24 mouse cellular contexts compared by ENCODE assay signal in genomic region chr10:40716296-40716695, GRCm38 (mm10). TPM values are rescaled to one million over a fixed set of nuclear protein-coding genes. Genes with fewer than 3 reads are reported as not detected.
DNase-seq lines count a peak whose midpoint lies in the region; ATAC-seq and TF ChIP-seq lines count a peak whose summit lies in the region.
"Had no signal": no experiment of that assay in that cellular context is flagged by ENCODE, and none has a peak within 500 bp of the region (broad histone marks: within the 10 kb centered on the region; RNA-seq: fewer than 3 reads in every experiment).

No protein-coding gene starts in this region.

- ATAC-seq in forebrain, postnatal 0 days, result no peak; the same call in 1 of the 2 replicates
- peak; percentile 47; the same call in 1 of the 2 replicates for ATAC-seq in lung, embryonic 16.5 days (ENCODE audit: low read depth)
- ATAC-seq in lung, postnatal 0 days, result no peak
- no peak for ATAC-seq in limb, embryonic 13.5 days (ENCODE audit: low FRiP score, low read depth)
- ATAC-seq: CD4-positive, CD25-positive, alpha-beta regulatory T cell, adult 4 months; intestine, embryonic 15.5 days; midbrain, embryonic 16.5 days; Patski had no signal

- WGBS in forebrain, embryonic 10.5 days, result 91% methylated on average over 8 of the region's 8 CpGs
- WGBS in forebrain, postnatal 0 days, result 60% methylated on average over 8 of the region's 8 CpGs
- WGBS in lung, embryonic 16.5 days, result 52% methylated on average over 8 of the region's 8 CpGs
- WGBS in lung, postnatal 0 days, result 53% methylated on average over 8 of the region's 8 CpGs
- 50% methylated on average over 8 of the region's 8 CpGs for WGBS in limb, embryonic 13.5 days

- no peaks in the 10 kb centered on the region for H3K36me3 ChIP-seq in forebrain, embryonic 10.5 days (replicated peaks)
- no peaks in the 10 kb centered on the region for H3K36me3 ChIP-seq in forebrain, postnatal 0 days (ENCODE audit: insufficient read depth)
- H3K36me3 ChIP-seq in lung, embryonic 16.5 days (ENCODE audit: control insufficient read depth, insufficient read depth, low read length), result no peaks in the 10 kb centered on the region
- no peaks in the 10 kb centered on the region for H3K36me3 ChIP-seq in lung, postnatal 0 days (ENCODE audit: insufficient read depth, low read length)
- no peaks in the 10 kb centered on the region for H3K36me3 ChIP-seq in limb, embryonic 13.5 days
- H3K36me3 ChIP-seq: embryonic facial prominence, embryonic 15.5 days; hindbrain, embryonic 15.5 days; intestine, embryonic 15.5 days had no signal

- no peak for TF ChIP-seq EP300 in lung, postnatal 0 days (IDR thresholded peaks at IDR 0.05)

- H3K9ac ChIP-seq in forebrain, postnatal 0 days, result no peak overlapping the region
- H3K9ac ChIP-seq in lung, embryonic 16.5 days (ENCODE audit: low read length), result no peak overlapping the region
- H3K9ac ChIP-seq in lung, postnatal 0 days (replicated peaks; ENCODE audit: low read depth), result no peak overlapping the region
- no peak overlapping the region for H3K9ac ChIP-seq in limb, embryonic 13.5 days
- H3K9ac ChIP-seq: embryonic facial prominence, embryonic 15.5 days; hindbrain, embryonic 15.5 days; intestine, embryonic 15.5 days; liver, embryonic 14.5 days had no signal

- H3K4me1 ChIP-seq in forebrain, embryonic 10.5 days, result peaks cover 8% of the 10 kb centered on the region
- H3K4me1 ChIP-seq in forebrain, postnatal 0 days (ENCODE audit: insufficient read depth), result no peaks in the 10 kb centered on the region
- peaks cover 9% of the 10 kb centered on the region; the same call in 1 of the 2 replicates for H3K4me1 ChIP-seq in lung, embryonic 16.5 days (replicated peaks; ENCODE audit: control insufficient read depth, insufficient read depth, low read length)
- H3K4me1 ChIP-seq in lung, postnatal 0 days (ENCODE audit: insufficient read depth, low read depth, low read length), result no peaks in the 10 kb centered on the region
- peaks cover 32% of the 10 kb centered on the region for H3K4me1 ChIP-seq in limb, embryonic 13.5 days

- no peak overlapping the region for H3K27ac ChIP-seq in forebrain, embryonic 10.5 days
- H3K27ac ChIP-seq in forebrain, postnatal 0 days (ENCODE audit: low read depth, low read length), result no peak overlapping the region
- no peak overlapping the region for H3K27ac ChIP-seq in lung, embryonic 16.5 days (ENCODE audit: low read length)
- H3K27ac ChIP-seq in lung, postnatal 0 days (ENCODE audit: low read length), result no peak overlapping the region
- peak overlapping the region; percentile 22; the same call in 1 of the 2 replicates for H3K27ac ChIP-seq in limb, embryonic 13.5 days
- H3K27ac ChIP-seq: embryonic facial prominence, embryonic 15.5 days; heart, adult 2 months; hindbrain, embryonic 15.5 days; intestine, embryonic 15.5 days; liver, embryonic 14.5 days had no signal

- H3K4me3 ChIP-seq in forebrain, embryonic 10.5 days, result no peak overlapping the region
- H3K4me3 ChIP-seq in forebrain, postnatal 0 days (ENCODE audit: low read depth, low read length), result no peak overlapping the region
- no peak overlapping the region for H3K4me3 ChIP-seq in lung, embryonic 16.5 days (ENCODE audit: low read length)
- H3K4me3 ChIP-seq in lung, postnatal 0 days (ENCODE audit: low read depth, low read length), result no peak overlapping the region
- H3K4me3 ChIP-seq in limb, embryonic 13.5 days, result no peak overlapping the region
- H3K4me3 ChIP-seq: embryonic facial prominence, embryonic 15.5 days; heart, adult 2 months; hindbrain, embryonic 15.5 days; intestine, embryonic 15.5 days had no signal

- H3K9me3 ChIP-seq in forebrain, embryonic 10.5 days, result no peaks in the 10 kb centered on the region
- no peaks in the 10 kb centered on the region for H3K9me3 ChIP-seq in forebrain, postnatal 0 days (ENCODE audit: low read length)
- H3K9me3 ChIP-seq in lung, embryonic 16.5 days (ENCODE audit: control insufficient read depth, low read length), result no peaks in the 10 kb centered on the region
- no peaks in the 10 kb centered on the region for H3K9me3 ChIP-seq in lung, postnatal 0 days (ENCODE audit: low read length)
- no peaks in the 10 kb centered on the region for H3K9me3 ChIP-seq in limb, embryonic 13.5 days
- H3K9me3 ChIP-seq: embryonic facial prominence, embryonic 15.5 days; hindbrain, embryonic 15.5 days; intestine, embryonic 15.5 days had no signal

- peak; percentile 5 for DNase-seq in forebrain, embryonic 10.5 days (ENCODE audit: extremely low spot score, low spot score)
- no peak for DNase-seq in forebrain, postnatal 0 days
- peak; percentile 31 for DNase-seq in kidney, postnatal 10 days
- no peak for DNase-seq in kidney, postnatal 25 days
- DNase-seq in lung, postnatal 0 days (ENCODE audit: low spot score), result no peak
- DNase-seq: adrenal gland, adult 8-10 months; cerebellum, adult 8-10 months; heart, adult 2 months; heart, postnatal 36 days; kidney, adult 9 months; lung, postnatal 36 days; thymus, postnatal 14 days had no signal

- no peaks in the 10 kb centered on the region for H3K27me3 ChIP-seq in forebrain, embryonic 10.5 days (ENCODE audit: poor library complexity, severe bottlenecking)
- no peaks in the 10 kb centered on the region for H3K27me3 ChIP-seq in forebrain, postnatal 0 days (ENCODE audit: insufficient read depth, low read length)
- no peaks in the 10 kb centered on the region for H3K27me3 ChIP-seq in lung, embryonic 16.5 days (ENCODE audit: control insufficient read depth, insufficient read depth, low read depth, low read length)
- no peaks in the 10 kb centered on the region for H3K27me3 ChIP-seq in lung, postnatal 0 days (replicated peaks; ENCODE audit: insufficient read depth, low read length)
- no peaks in the 10 kb centered on the region for H3K27me3 ChIP-seq in limb, embryonic 13.5 days
- H3K27me3 ChIP-seq: embryonic facial prominence, embryonic 15.5 days; hindbrain, embryonic 15.5 days; intestine, embryonic 15.5 days; Patski had no signal

- TF ChIP-seq CTCF in forebrain, postnatal 0 days (IDR thresholded peaks at IDR 0.05; ENCODE audit: low read depth), result no peak
- TF ChIP-seq CTCF in lung, postnatal 0 days (IDR thresholded peaks at IDR 0.05), result no peak

- H3K4me2 ChIP-seq in forebrain, postnatal 0 days (ENCODE audit: low read depth), result no peak overlapping the region
- no peak overlapping the region for H3K4me2 ChIP-seq in lung, embryonic 16.5 days (ENCODE audit: low read depth, low read length)
- no peak overlapping the region for H3K4me2 ChIP-seq in lung, postnatal 0 days (replicated peaks; ENCODE audit: low read depth, low read length)
- peak overlapping the region; percentile 23; the same call in 1 of the 2 replicates for H3K4me2 ChIP-seq in limb, embryonic 13.5 days (replicated peaks)
- H3K4me2 ChIP-seq: embryonic facial prominence, embryonic 15.5 days; hindbrain, embryonic 15.5 days; intestine, embryonic 15.5 days had no signal

RNA-seq across cellular contexts. Expression of gene Mettl24, which starts 33.2 kb away (rescaled TPM):
- polyA plus RNA-seq in forebrain, embryonic 10.5 days (2016; fragmentation: Nextera tagmentation; extraction: Ambion mirVana), result 0.53 and 0.78 TPM in 2 replicates
- total RNA-seq in forebrain, postnatal 0 days (2014; rRNA removed), result 0.85 TPM in 1 of 2 replicates, not detected in the other
- 0.77 and 0.87 TPM in 2 replicates for polyA plus RNA-seq in forebrain, postnatal 0 days (2015; fragmentation: Nextera tagmentation; extraction: Ambion mirVana)
- polyA plus RNA-seq in lung, embryonic 16.5 days (2015; fragmentation: Nextera tagmentation; extraction: Ambion mirVana), result 3.2 and 3.7 TPM in 2 replicates
- polyA plus RNA-seq in lung, postnatal 0 days (2015; fragmentation: Nextera tagmentation; extraction: Ambion mirVana), result 17.1 and 21.6 TPM in 2 replicates
- polyA plus RNA-seq in limb, embryonic 13.5 days (2015; fragmentation: Nextera tagmentation; extraction: Ambion mirVana), result 1.3 and 1.6 TPM in 2 replicates
- total RNA-seq: common myeloid progenitor, adult 5-6 weeks; megakaryocyte-erythroid progenitor cell, adult 5-6 weeks; neutrophil, adult 5-6 weeks had no signal
- polyA plus RNA-seq: Patski had no signal

Comparison
In these comparisons a context has a peak if more than half of its experiments do, and no peak if none do; other contexts are left out.
1. DNase-seq: peak in forebrain, embryonic 10.5 days (single experiment) and kidney, postnatal 10 days (single experiment); none in forebrain, postnatal 0 days (single experiment), kidney, postnatal 25 days (0 of 2) and lung, postnatal 0 days (single experiment).